Mouse (Mus musculus): Measurements from ENCODE around the gene Siglece.

DNA sequence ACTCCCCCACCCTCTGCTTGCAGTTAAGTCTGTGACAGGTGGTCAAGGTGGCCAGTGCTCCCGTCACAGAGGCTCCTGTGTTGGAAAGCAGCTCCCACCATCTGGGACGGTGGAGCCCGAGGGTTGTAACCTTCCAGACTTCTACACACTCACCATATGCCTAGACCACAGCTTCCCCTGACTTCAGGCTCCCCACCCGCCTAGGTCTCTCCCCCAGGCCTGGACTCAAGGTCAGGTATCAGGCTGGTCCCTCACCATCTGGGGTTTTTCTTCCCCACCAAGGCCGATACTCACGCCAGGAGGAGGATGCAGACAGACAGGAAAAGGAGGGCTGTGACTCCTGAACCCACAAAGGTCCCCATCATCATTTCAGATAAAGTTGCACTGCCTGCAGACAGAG lies 3.7 kb downstream of the Siglece start:
- no peak for TF ChIP-seq CTCF (IDR thresholded peaks at IDR 0.05; ENCODE audit: control insufficient read depth, insufficient read depth, insufficient replicate concordance, low read depth, low read length)
- no peak for TF ChIP-seq POLR2A (IDR thresholded peaks at IDR 0.05; ENCODE audit: control insufficient read depth, low read depth, low read length)

Data from testis, adult 2 months (tissue).